Mouse (Mus musculus) neural tube, embryonic 11.5 days (tissue): ENCODE data around the gene Slc34a1. TPM values are rescaled to one million over a fixed set of nuclear protein-coding genes. Genes with fewer than 3 reads are reported as not detected.

Experiments
- ATAC-seq: fragments of 200-750 bp; cut with Nextera tagmentation; 2 replicates; pipeline ENCODE4 v1.8.0; 2017; ENCODE audit warnings: moderate number of reproducible peaks, mild to moderate bottlenecking, moderate TSS enrichment, moderate library complexity; ENCODE audit not compliant: insufficient read depth, low FRiP score, low TSS enrichment
- DNase-seq: peaks from one replicate; pipeline ENCODE4 v3.0.0-alpha.2; 2015; ENCODE audit warnings: low spot score
- H3K27ac ChIP-seq: fragments of 300-500 bp; sonication (generic); 2 replicates; pipeline ENCODE4 v1.5.1; 2014; ENCODE audit warnings: low read depth, mild to moderate bottlenecking, low read length
- H3K27me3 ChIP-seq: fragments of 300-500 bp; sonication (generic); 2 replicates; pipeline ENCODE4 v1.6.1; 2014; ENCODE audit warnings: mild to moderate bottlenecking, low read length, mixed read lengths; ENCODE audit not compliant: control insufficient read depth, insufficient read depth
- H3K36me3 ChIP-seq: fragments of 300-500 bp; sonication (generic); 2 replicates; pipeline ENCODE4 v1.6.1; 2014; ENCODE audit warnings: mild to moderate bottlenecking, low read length, moderate library complexity, mixed read lengths; ENCODE audit not compliant: control insufficient read depth, insufficient read depth
- H3K4me1 ChIP-seq: fragments of 300-500 bp; sonication (generic); 2 replicates; pipeline ENCODE4 v1.6.1; 2014; ENCODE audit warnings: low read length, mixed read lengths; ENCODE audit not compliant: control insufficient read depth, insufficient read depth
- H3K4me2 ChIP-seq: fragments of 300-500 bp; sonication (generic); 2 replicates; pipeline ENCODE4 v1.6.1; 2014; ENCODE audit warnings: low read depth, mild to moderate bottlenecking, moderate library complexity
- H3K4me3 ChIP-seq: fragments of 300-500 bp; sonication (generic); 2 replicates; pipeline ENCODE4 v1.5.1; 2014; ENCODE audit warnings: low read depth, low read length
- H3K9ac ChIP-seq: fragments of 300-500 bp; sonication (generic); 2 replicates; pipeline ENCODE4 v1.6.1; 2014; ENCODE audit warnings: mild to moderate bottlenecking, low read length
- H3K9me3 ChIP-seq: fragments of 300-500 bp; sonication (generic); 2 replicates; pipeline ENCODE4 v1.6.1; 2016; ENCODE audit warnings: low read length; ENCODE audit not compliant: control insufficient read depth
- WGBS: fragments of 180-500 bp; shearing (Covaris S2); extraction: QIAGEN DNeasy Blood & Tissue Kit; methylation state at CpG from one replicate; pipeline ENCODE4 v1.1.7; 2014; 5-methylcytosine and 5-hydroxymethylcytosine counted together
- polyA plus RNA-seq: library from polyadenylated mRNA; unstranded; fragments of >200 nt; fragmentation: Nextera tagmentation; extraction: Ambion mirVana; gene quantifications from 2 replicates; pipeline ENCODE4 v1.2.1, GENCODE M21; 2014

The Slc34a1 gene
- polyA plus RNA-seq, 1 experiment from 2014 or later, result 0.13 TPM

DNA sequence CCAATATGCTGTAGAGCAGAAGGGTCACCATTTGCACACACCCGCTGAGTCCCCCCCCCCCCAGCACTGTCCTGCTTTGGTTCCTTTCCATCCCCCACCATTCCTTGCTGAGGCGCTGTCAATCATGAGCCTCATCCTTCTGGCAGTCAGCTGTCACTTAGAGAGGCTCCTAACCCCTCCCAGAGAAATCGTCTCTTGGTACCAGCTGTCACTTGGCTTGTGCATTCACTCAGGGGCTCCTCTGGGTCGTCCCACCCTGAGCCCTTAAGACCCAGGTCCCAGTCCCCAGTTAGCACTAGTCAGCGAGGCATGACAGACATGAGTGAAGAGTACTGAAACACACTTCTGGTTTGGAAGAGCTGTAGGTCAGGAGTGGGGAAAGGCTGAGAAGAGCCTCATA, 26.2 kb upstream of the Slc34a1 start:
- H3K9ac ChIP-seq, result no peak overlapping the region
- H3K4me2 ChIP-seq, result no peak overlapping the region
- no peaks in the 10 kb centered on the region for H3K9me3 ChIP-seq
- no peak overlapping the region for H3K4me3 ChIP-seq
- H3K27me3 ChIP-seq, result 0 out of 2 replicates have a peak, but pooled peaks cover 2% of the 10 kb centered on the region
- 56% methylated on average over 5 of the region's 5 CpGs for WGBS
- H3K4me1 ChIP-seq, result no peaks in the 10 kb centered on the region
- DNase-seq (no peak), ATAC-seq (no peak)
- H3K36me3 ChIP-seq, result no peaks in the 10 kb centered on the region
- H3K27ac ChIP-seq, result no peak overlapping the region

DNA sequence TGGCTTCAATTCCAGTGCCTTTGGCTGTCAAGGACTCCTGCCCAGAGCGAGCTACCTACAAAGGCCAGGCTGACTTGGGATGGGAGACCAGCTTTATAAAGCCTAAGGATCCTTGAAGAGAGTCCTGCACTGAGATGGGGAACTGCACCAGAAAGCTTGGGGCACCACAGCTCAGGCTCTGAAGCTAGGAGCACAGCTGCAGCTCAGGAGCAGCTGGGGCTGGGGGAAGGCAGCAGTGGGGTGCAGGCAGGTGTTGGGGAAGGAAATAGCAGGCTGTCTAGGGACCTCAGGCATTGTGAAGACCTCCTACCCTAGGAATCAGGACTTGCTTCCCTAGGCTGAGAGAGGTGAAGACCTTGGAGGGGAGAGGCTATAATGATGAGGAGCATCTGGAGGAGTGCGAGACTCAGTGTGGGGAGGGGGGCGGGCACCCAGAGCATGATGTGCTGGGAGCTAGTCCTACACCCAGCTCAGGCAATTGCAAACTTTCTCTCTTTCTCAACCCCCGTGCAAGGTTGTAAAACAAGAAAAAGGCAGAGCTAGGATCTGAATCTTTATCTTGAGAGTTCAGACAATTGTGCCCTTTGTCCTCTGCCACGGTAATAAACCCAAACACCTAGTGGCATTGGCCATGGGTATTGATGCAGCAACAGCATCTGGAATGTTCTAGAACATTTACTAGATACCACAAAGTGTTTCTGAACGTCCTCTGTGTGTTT, 23.6 kb upstream of the Slc34a1 start:
- no peak overlapping the region for H3K4me2 ChIP-seq
- H3K4me1 ChIP-seq, result no peaks in the 10 kb centered on the region
- H3K9me3 ChIP-seq, result no peaks in the 10 kb centered on the region
- no peak overlapping the region for H3K4me3 ChIP-seq
- no peak for ATAC-seq
- no peak for DNase-seq
- no peak overlapping the region for H3K27ac ChIP-seq
- H3K36me3 ChIP-seq, result no peaks in the 10 kb centered on the region
- WGBS, result 57% methylated on average over 6 of the region's 6 CpGs
- peaks cover 23% of the 10 kb centered on the region for H3K27me3 ChIP-seq
- H3K9ac ChIP-seq, result no peak overlapping the region

DNA sequence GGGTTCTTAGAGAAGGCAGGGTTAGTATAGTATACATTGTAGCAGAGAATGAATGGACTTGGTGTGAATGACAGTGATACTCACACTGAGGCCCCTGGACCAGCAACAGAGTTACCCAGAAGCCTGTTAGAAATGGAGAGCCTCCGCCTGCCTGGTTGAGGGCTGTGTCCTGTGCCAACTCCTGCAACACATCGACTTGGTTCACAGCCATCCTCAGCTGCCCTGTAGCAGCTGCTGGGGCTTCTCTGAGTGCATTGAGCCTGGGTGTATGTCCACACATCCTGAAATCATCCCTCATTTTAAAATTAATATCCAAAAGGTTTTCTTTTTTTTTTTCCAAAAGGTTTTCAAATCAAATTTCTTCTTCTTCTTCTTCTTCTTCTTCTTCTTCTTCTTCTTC, 22.1 kb upstream of the Slc34a1 start:
- no peak overlapping the region for H3K27ac ChIP-seq
- no peaks in the 10 kb centered on the region for H3K4me1 ChIP-seq
- no peak overlapping the region for H3K4me2 ChIP-seq
- no peak overlapping the region for H3K4me3 ChIP-seq
- 80% methylated on average over 2 of the region's 2 CpGs for WGBS
- no peak for ATAC-seq
- DNase-seq, result no peak
- no peaks in the 10 kb centered on the region for H3K9me3 ChIP-seq
- peaks cover 35% of the 10 kb centered on the region for H3K27me3 ChIP-seq
- no peaks in the 10 kb centered on the region for H3K36me3 ChIP-seq
- no peak overlapping the region for H3K9ac ChIP-seq

DNA sequence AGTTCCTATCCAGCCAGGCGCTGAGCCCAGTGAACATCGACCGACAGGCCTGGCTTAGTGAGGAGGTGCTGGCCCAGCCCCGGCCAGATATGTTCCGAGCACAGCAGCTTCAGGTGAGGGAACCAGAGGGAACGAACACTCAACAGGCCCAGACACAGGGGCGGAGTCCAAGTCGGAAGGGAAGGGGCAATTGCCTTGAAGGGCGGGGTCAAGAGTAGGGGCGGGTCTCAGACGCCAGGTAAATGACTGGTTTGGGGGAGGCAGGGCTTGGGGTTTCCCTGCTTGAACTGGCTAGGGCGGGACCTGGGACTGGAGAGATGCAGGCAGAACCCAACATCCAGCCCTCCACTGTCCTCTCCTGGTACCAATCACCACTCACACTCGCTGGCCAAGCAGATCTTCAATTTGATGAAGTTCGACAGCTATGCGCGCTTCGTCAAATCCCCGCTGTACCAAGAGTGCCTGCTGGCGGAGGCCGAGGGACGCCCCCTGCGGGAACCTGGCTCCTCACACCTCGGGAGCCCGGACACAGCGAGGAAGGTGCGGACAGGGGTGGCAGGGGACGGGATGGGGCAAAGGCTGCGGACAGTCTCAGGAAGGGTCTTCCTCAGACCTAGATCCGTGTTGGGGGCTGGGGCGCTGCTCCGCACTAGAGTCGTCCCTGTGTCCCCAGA, 18.9 kb upstream of the Slc34a1 start:
- H3K4me1 ChIP-seq, result no peaks in the 10 kb centered on the region
- WGBS, result 3% methylated on average over 32 of the region's 32 CpGs
- H3K9ac ChIP-seq, result no peak overlapping the region
- no peak for ATAC-seq
- no peak overlapping the region for H3K27ac ChIP-seq
- 0 out of 2 replicates have a peak overlapping the region, but pooled peaks have one; percentile 8 for H3K4me3 ChIP-seq
- peaks cover 37% of the 10 kb centered on the region for H3K27me3 ChIP-seq
- H3K4me2 ChIP-seq, result no peak overlapping the region
- no peaks in the 10 kb centered on the region for H3K36me3 ChIP-seq
- DNase-seq, result no peak
- no peaks in the 10 kb centered on the region for H3K9me3 ChIP-seq

DNA sequence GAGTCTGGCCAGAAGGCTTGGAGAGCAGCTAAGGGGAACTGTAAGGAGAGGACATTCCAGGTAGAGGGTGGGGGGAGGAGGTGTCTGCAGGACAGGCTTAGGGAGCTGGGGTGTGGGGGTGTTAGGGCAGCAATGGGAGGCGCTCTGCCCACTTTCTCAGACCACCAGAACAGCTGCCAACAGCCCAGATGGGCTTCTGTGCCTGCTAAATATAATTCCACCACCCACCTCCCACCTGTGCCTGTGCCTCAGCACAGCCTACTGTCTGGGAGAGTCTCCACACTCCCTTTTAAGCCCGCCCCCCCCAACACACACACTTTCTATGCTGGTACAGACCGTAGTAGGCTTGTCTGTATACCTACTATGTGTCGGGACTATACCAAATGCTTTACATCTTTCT, 16.2 kb upstream of the Slc34a1 start:
- Histone ChIP-seq H3K4me3 (no peak overlapping the region), H3K9ac (no peak overlapping the region), H3K27me3 (peaks cover 35% of the 10 kb centered on the region), H3K4me1 (no peaks in the 10 kb centered on the region), H3K9me3 (no peaks in the 10 kb centered on the region), H3K4me2 (no peak overlapping the region), H3K36me3 (no peaks in the 10 kb centered on the region), H3K27ac (no peak overlapping the region)
- DNase-seq (no peak), ATAC-seq (no peak)
- WGBS, result 83% methylated on average over 4 of the region's 4 CpGs

DNA sequence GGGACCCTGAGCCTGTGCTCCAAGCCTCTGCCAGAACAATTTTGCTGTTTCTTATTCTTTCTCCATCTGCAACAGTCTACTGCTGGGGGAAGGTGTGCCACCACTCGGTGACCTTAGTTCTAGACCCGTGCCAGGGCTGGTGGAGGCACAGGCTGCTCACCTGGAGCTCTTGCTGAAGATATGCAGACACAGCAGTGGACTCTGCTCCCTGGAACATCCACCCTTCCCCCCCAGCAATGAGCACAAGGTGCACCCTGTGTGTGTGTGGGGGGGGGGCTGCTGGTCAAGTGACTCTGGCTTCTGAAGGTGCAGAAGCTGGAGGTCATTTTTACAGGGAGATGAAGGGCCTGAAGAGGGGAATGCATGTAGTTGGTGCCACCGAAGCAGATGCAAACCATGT, 7.3 kb upstream of the Slc34a1 start:
- H3K27me3 ChIP-seq, result no peaks in the 10 kb centered on the region
- 79% methylated on average over 3 of the region's 3 CpGs for WGBS
- no peaks in the 10 kb centered on the region for H3K4me1 ChIP-seq
- H3K9ac ChIP-seq, result no peak overlapping the region
- H3K9me3 ChIP-seq, result no peaks in the 10 kb centered on the region
- DNase-seq, result no peak
- no peak overlapping the region for H3K4me3 ChIP-seq
- no peak overlapping the region for H3K27ac ChIP-seq
- H3K4me2 ChIP-seq, result no peak overlapping the region
- no peaks in the 10 kb centered on the region for H3K36me3 ChIP-seq
- no peak for ATAC-seq

DNA sequence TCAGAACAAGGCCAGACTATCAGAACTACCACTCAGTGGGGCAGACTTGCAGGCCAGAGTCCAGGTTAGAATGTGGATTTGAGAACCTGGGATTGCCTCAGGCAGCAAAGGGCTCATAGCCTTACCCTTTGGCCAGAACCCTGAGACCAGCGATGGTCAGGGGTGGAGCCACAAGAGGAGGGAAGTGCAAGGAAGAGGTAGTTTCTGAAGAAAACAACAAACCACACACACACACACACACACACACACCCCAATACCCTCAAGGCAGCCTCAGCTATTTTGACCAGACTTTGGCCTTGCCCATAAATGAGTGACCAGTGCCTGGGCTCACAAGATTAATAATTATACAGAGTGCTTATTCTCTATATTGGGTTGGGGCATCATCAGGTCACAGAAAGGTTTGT, 6.4 kb upstream of the Slc34a1 start:
- ATAC-seq (no peak), DNase-seq (no peak)
- no peak overlapping the region for H3K4me2 ChIP-seq
- no peak overlapping the region for H3K9ac ChIP-seq
- H3K9me3 ChIP-seq, result no peaks in the 10 kb centered on the region
- no peak overlapping the region for H3K4me3 ChIP-seq
- no peaks in the 10 kb centered on the region for H3K36me3 ChIP-seq
- H3K27me3 ChIP-seq, result no peaks in the 10 kb centered on the region
- H3K27ac ChIP-seq, result no peak overlapping the region
- 90% methylated on average over 1 of the region's 1 CpGs for WGBS
- no peaks in the 10 kb centered on the region for H3K4me1 ChIP-seq

DNA sequence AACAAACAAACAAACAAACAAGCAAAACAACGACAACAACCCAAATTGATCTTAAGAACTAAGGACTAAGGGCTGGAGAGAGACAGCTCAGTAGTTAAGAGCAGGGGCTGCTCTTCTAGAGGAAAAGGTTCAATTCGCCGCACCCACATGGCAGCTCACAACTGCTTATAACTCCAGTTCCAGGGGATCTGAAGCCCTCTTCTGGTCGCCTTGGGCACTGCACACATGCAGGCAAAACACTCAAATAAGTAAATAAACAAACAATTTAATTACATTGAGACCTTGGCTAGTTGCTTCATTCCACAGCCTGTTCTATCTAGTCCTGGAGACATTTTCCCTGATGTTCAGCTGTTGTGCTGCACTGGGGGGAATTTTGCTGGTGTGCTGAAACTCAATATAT, 5.1 kb upstream of the Slc34a1 start:
- H3K9ac ChIP-seq, result no peak overlapping the region
- no peaks in the 10 kb centered on the region for H3K4me1 ChIP-seq
- no peak overlapping the region for H3K27ac ChIP-seq
- H3K27me3 ChIP-seq, result no peaks in the 10 kb centered on the region
- WGBS, result 68% methylated on average over 4 of the region's 4 CpGs
- no peak for DNase-seq
- H3K36me3 ChIP-seq, result no peaks in the 10 kb centered on the region
- no peak for ATAC-seq
- H3K9me3 ChIP-seq, result no peaks in the 10 kb centered on the region
- H3K4me2 ChIP-seq, result no peak overlapping the region
- no peak overlapping the region for H3K4me3 ChIP-seq
